Mouse (Mus musculus) cerebellum, adult 9-11 months (tissue): ENCODE measurements at regions not wholly inside any gene's neighbourhood (a gene's known extent, or its start where the extent isn't known, plus 50 kb on each side); places are given as distances from the start of the nearest gene placed in this dataset.

Experiments used
- DNase-seq: peaks from one replicate; pipeline ENCODE4 v3.0.0; 2022

- no peak for DNase-seq
These were observed 50.4 kb upstream of the Atg10 start for GRCm38 (mm10) chr13:91274131-91274530.

DNA sequence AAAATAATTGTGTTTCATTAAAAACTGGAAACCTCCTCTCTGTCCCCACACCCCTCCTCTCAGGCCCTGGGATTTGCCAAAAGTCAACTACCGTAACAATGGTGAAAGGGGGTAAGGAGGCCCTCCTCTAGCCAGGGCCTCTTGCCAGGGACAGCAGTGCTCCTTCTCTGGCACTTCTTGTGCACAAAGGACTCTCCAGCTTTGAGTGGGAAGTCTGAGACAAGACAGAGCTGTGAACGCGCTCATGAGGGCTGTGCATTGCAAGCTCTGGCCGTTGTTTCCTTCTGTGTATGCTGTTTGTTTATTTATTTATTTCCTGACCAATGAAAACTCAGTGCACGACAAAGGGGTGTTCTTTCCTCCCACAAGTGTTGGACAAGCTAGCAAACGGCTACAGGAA is 50.8 kb upstream of the Atg10 start:
- DNase-seq: no peak

DNA sequence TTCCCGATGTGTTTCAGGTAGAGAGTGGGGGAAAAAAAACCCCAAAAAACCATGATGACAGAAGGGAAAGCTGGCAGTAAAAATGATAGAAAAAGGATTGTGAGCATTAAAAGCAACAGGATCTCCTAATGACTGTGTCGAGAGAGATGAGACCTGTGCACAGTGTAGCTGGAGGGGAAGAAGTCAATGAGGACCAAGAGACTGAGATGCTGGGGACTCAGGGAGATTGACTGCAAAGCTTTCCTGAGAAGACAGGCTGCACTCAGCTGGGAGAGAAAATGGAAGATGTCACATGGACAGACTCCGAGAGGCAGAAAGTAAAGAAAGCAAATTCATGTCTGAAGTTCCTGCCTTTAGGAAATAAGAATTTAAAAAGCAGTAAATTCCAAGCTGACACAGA is 55.7 kb upstream of the Atg10 start:
- DNase-seq: no peak

GRCm38 (mm10) chr13:91295552-91296170 is 71.9 kb upstream of the Atg10 start:
- no peak for DNase-seq

GRCm38 (mm10) chr13:91296521-91297160 is 72.9 kb upstream of the Atg10 start:
- DNase-seq: no peak

DNA sequence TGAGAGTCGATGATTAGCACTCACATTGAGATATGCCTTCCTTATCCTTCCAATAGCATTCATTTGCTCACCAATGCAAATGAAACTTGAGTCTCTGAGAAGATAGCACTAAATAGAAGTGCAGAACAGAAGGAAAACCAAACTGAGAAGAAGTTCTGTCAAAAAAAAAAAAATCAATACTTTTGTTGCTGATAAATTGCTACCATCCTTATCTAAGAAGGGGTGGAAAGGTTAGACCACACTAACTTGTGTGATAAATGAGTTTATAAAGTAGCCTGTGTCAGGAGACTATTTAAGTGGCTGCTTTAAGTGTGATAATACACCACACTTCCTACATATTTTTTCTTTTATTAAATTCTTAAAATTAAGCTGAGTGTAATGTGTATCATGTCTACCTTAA is 78.1 kb upstream of the Atg10 start:
- no peak for DNase-seq

DNA sequence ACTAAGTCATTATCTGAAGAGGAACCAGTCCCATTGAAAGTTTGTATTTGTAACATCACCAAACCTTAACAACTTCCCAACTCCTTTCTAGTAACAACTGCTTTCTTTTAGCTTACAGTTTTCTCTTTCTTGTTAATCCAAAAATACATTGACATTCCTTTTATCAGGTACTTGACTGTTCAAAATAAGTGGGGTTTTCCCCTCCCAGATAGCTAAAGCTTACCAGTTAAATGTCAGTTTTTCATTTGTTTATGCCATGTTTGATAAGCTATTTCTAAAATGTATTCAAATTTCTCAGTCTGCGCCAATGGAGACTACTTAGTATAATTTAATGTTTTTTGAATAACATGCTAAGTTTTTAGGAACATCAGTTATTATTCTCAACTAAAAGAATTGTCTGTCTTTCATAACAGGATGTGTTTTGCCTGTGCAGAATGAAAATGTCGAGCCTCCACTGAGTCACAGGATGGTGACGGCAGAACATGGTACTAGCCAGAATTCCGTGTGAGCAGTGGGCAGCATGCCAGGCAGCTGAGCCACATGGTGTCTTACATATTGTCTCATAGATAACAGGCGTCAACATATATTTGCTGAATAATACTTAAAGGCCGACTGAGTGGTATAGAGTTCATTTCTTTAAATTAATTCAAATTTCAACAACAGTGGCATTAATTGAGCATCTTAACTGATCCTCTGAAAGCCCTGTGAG is 82.1 kb upstream of the Atg10 start:
- DNase-seq: no peak

- DNase-seq: no peak
These were observed 82.8 kb upstream of the Atg10 start for GRCm38 (mm10) chr13:91306545-91306944.

DNA sequence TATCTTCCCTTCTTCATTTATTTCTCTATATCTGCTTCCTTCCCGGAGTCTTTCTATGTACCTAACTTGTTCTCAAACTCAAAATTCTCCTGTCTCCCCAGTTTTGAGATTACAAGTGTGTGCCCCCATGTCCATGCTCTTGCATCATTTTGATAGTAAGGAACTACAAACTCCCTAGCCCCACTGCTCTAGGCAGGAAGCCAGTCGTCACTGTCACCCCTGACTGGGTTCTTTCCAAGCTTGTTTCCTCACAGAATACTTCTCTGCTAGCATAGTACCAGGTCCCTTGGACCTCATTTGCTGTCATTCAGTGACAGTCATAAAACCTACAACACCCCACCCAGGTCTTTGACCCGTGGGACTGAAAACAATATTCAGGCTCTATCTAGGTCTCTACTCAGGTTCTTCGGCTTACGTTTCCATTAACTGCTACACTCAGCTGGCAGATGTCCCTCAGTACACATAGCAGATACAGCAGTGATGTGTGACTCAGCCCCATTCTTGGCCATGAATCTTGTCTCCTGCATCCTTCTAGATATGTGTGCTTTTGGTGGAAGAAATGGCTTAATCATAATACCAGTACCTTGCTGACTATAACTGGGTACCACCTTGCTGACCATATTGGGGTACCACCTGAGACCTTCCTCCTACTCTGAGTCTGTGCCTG is 89.3 kb upstream of the Atg10 start:
- DNase-seq: no peak

DNA sequence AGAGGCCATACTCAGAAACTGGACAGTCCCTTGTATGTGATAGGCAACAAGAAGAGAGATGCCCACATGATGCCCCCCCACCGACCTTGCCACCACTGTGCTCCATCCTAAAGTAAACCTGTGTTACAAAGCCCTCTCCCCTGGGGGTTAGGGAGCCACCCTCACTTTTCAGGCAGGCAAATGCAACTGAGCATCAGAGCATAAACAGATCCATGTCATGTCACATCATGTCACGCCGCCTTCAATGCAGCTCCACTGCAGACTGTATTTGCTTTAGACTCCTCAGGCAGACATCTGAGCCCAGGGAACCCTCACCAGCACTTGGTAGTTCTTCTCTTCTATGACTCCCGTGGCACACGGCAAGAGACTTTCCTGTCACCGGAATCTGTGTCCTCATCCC is 98.6 kb upstream of the Atg10 start:
- no peak for DNase-seq

DNA sequence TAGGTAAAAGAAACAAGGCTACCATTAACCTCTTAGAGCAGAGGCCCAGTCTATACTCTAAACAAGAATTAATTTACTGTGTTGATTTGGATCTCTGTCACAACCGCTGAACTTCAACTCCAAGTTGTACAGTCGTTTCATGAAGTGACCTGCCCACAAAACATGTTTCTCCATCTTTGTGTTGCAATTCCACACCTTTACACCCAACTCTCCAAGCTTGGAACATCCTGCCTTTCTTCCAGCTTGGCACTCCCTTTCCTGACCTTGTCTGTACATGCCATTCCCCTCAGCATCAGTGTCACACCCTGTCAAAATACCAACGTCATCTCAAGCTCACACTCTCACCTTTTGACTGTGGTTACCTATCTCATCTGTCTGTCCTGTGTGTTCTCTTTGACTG is 103.1 kb upstream of the Atg10 start:
- DNase-seq: no peak

DNA sequence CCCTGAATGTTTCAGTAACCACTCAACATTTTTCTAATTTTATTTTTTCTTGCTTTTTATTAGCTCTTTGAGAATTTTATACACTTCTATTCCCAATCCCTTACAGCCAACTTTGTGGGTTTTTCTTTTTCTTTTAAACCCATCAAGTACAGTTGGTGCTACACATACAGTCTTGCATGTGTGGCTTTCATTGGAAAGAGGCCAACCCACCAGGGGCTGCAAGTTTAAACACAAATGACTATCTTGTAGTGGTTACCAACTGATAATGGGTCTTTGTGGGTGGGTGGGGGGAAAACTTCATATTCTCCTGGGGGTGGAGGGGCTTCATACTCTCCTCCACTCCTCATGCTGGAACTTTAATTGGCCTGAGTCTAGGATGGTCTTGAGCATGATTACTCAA is 110.5 kb upstream of the Atg10 start:
- DNase-seq: no peak

- no peak for DNase-seq
These were observed 115.9 kb upstream of the Ssbp2 start for GRCm38 (mm10) chr13:91344139-91344538.

GRCm38 (mm10) chr13:91348489-91349083 is 111.5 kb upstream of the Ssbp2 start:
- DNase-seq: no peak

- DNase-seq: no peak
These were observed 107.8 kb upstream of the Ssbp2 start for GRCm38 (mm10) chr13:91352311-91352710.

- no peak for DNase-seq
These were observed 103.6 kb upstream of the Ssbp2 start for GRCm38 (mm10) chr13:91356516-91356915.

DNA sequence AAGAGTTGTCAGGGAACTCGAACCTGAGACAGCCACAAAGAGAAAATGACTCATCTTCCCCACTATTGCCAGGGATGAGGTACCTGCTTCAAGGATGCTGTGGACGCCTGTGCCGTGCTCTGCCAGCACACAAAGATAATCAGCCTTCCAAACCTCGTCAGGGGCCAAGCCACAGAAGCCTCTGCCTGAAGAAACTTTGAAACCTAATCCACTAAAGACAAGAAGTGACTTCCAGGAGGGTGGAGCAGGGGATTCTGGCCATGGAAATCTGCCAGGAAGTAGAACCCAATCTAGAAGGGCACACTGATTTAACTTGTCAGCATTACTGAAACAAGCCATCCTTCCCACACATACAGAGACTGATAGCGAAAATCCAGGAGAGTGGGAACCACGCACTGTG is 100.0 kb upstream of the Ssbp2 start:
- no peak for DNase-seq

DNA sequence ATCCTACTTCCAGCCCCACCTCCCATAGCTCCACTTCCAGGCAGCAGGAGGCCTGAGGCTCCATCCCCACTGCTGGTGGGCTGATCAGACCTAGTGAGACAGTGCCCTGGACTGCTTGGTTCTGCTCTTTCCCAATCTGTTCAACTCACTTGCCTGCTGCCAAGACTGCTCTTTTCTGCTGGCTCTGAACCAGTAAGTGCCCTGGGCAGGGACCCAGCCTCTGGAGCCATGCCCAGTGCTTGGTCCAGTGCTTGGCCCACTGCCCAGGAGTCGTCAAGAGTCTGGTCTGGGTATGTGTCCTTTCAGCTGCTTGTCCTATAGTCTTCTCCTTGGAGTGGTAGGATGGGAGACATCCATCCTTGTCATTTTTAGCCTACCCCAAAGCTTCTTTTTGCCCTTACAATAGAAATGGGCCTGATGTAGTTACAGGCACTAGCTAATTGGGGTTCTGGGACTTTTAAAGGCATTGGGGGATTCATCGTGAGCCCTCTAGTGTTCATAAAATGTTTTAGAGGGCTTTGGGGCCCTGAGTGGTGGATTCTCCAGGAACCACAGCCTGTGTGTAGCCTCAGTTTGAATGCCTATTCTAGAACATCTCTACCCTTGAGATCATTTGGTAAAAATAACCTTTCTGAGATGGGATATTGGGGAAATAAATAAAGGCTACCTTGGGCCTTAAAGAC is 94.7 kb upstream of the Ssbp2 start:
- DNase-seq: peak; percentile 98

DNA sequence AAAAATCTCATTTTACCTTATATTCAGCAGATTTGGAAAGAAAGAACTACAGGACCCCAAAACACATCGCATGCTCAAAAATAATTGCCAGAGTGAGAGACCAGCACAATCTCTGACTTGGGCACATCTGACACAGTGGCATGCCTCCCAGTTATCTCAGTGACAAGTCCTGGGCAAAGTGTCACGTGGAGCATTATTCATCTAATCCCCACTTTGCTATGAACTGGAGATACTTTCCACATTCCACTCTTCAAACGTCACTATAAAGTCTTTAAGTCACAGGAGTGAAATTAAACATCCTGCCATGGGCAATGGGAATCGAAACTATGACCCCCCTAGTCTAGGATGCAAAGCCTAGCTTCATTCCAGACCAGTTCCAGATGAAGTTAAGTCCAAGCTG is 93.5 kb upstream of the Ssbp2 start:
- DNase-seq: no peak

DNA sequence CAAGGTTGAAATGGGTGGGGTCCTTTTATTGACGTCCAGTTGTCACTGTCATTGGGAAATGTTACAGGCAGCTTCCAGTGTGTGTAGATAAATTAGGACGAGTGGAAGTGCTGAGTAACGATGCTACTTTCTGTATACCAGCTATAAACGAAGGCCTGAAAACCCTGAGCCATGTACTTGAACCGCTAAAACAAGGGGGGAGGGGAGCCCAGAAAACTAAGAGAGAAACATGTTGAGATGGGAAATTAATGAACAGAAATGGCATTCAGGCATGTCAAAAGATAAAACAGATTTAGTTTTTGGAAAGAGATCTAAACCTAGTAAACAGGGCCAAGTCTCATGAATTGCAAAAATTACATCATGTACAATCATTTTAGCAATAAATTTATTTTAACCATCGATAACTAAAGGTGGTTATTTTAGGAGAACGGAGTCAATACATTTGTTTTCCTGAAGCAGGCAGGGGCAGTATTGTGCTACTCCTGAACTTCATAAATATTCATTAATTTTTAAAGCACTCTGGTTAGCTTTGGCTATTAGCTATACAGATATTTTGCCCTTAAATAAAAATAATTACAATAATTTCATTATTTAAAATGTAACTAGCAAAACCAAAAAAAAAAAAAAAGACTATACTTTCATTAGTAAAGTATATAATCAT is 92.1 kb upstream of the Ssbp2 start:
- no peak for DNase-seq

GRCm38 (mm10) chr13:91368664-91369063 is 91.4 kb upstream of the Ssbp2 start:
- DNase-seq: no peak

GRCm38 (mm10) chr13:91370021-91370420 is 90.1 kb upstream of the Ssbp2 start:
- no peak for DNase-seq
